Mouse (Mus musculus) hindbrain, embryonic 15.5 days (tissue): ENCODE measurements around the gene Hist1h1d. TPM values are rescaled to one million over a fixed set of nuclear protein-coding genes. Genes with fewer than 3 reads are reported as not detected.
"Not testable (repeated sequence)": the region's sequence is repeated elsewhere in the genome, so short reads cannot be mapped to it uniquely, and the experiment has no call there.

Source experiments
- ATAC-seq: fragments of 200-750 bp; cut with Nextera tagmentation; 2 replicates; pipeline ENCODE4 v1.8.0; 2017; ENCODE audit warnings: low read depth, moderate number of reproducible peaks, moderate TSS enrichment; ENCODE audit not compliant: low FRiP score
- H3K27ac ChIP-seq: fragments of 300-500 bp; sonication (generic); replicated peaks from 2 replicates; pipeline ENCODE4 v1.5.1; 2015; ENCODE audit warnings: mild to moderate bottlenecking, inconsistent platforms
- H3K27me3 ChIP-seq: fragments of 300-500 bp; sonication (generic); 2 replicates; pipeline ENCODE4 v1.6.1; 2015; ENCODE audit warnings: control low read depth, inconsistent platforms
- H3K36me3 ChIP-seq: fragments of 300-500 bp; sonication (generic); 2 replicates; pipeline ENCODE4 v1.6.1; 2015; ENCODE audit warnings: control low read depth, inconsistent platforms
- H3K4me1 ChIP-seq: fragments of 300-500 bp; sonication (generic); replicated peaks from 2 replicates; pipeline ENCODE4 v1.6.1; 2015; ENCODE audit warnings: control low read depth, inconsistent platforms
- H3K4me2 ChIP-seq: fragments of 300-500 bp; sonication (generic); 2 replicates; pipeline ENCODE4 v1.6.1; 2015; ENCODE audit warnings: moderate library complexity, mild to moderate bottlenecking, inconsistent platforms
- H3K4me3 ChIP-seq: fragments of 300-500 bp; sonication (generic); 2 replicates; pipeline ENCODE4 v1.5.1; 2015; ENCODE audit warnings: mild to moderate bottlenecking, inconsistent platforms
- H3K9ac ChIP-seq: fragments of 300-500 bp; sonication (generic); 2 replicates; pipeline ENCODE4 v1.6.1; 2015; ENCODE audit warnings: inconsistent platforms
- H3K9me3 ChIP-seq: fragments of 300-500 bp; sonication (generic); 2 replicates; pipeline ENCODE4 v1.6.1; 2016; ENCODE audit warnings: control low read depth, inconsistent platforms
- WGBS: fragments of 180-500 bp; shearing (Covaris S2); methylation state at CpG from one replicate; pipeline ENCODE4 v1.1.7; 2015; 5-methylcytosine and 5-hydroxymethylcytosine counted together
- polyA plus RNA-seq: library from polyadenylated mRNA; unstranded; fragments of >200 nt; fragmentation: Nextera tagmentation; extraction: Ambion mirVana; gene quantifications from 2 replicates; pipeline ENCODE4 v1.2.1, GENCODE M21; 2015

Hist1h1d gene
- polyA plus RNA-seq, 1 experiment from 2014 or later, result 0.10 TPM

- Histone ChIP-seq H3K27me3 (no peaks in the 10 kb centered on the region), H3K4me1 (peaks cover 38% of the 10 kb centered on the region), H3K9me3 (no peaks in the 10 kb centered on the region), H3K27ac (peak overlapping the region; percentile 90), H3K4me2 (peak overlapping the region; percentile 100), H3K9ac (peak overlapping the region; percentile 63), H3K4me3 (peak overlapping the region; percentile 53), H3K36me3 (no peaks in the 10 kb centered on the region)
- peak; percentile 79 for ATAC-seq
- under 1% methylated on average over 53 of the region's 54 CpGs for WGBS
These were observed 2.1 kb downstream of the Hist1h1d start for GRCm38 (mm10) chr13:23554925-23555838.

- Histone ChIP-seq H3K4me1 (peaks cover 36% of the 10 kb centered on the region), H3K4me3 (peak overlapping the region; percentile 53), H3K9me3 (no peaks in the 10 kb centered on the region), H3K27me3 (no peaks in the 10 kb centered on the region), H3K36me3 (no peaks in the 10 kb centered on the region), H3K9ac (peak overlapping the region; percentile 63), H3K4me2 (peak overlapping the region; percentile 100), H3K27ac (peak overlapping the region; percentile 90)
- ATAC-seq, result peak; percentile 88
- WGBS, result 0% methylated on average over 18 of the region's 18 CpGs
These were observed 2.9 kb downstream of the Hist1h1d start for GRCm38 (mm10) chr13:23555839-23556416.

GRCm38 (mm10) chr13:23556906-23557305 is 3.8 kb downstream of the Hist1h1d start:
- 0 out of 2 replicates have a peak overlapping the region, but pooled peaks have one; percentile 100 for H3K4me2 ChIP-seq
- no peak overlapping the region for H3K4me3 ChIP-seq
- H3K36me3 ChIP-seq, result no peaks in the 10 kb centered on the region
- H3K9me3 ChIP-seq, result no peaks in the 10 kb centered on the region
- no peak overlapping the region for H3K9ac ChIP-seq
- H3K27ac ChIP-seq, result 0 out of 2 replicates have a peak overlapping the region, but pooled peaks have one; percentile 11
- WGBS, result 75% methylated on average over 3 of the region's 3 CpGs
- no peaks in the 10 kb centered on the region for H3K27me3 ChIP-seq
- H3K4me1 ChIP-seq, result peaks cover 32% of the 10 kb centered on the region
- ATAC-seq, result no peak

- H3K27ac ChIP-seq, ATAC-seq, H3K36me3 ChIP-seq, H3K9me3 ChIP-seq, H3K9ac ChIP-seq, H3K4me3 ChIP-seq, H3K27me3 ChIP-seq: not testable (repeated sequence)
- H3K4me1 ChIP-seq, result peaks cover 17% of the 10 kb centered on the region
- H3K4me2 ChIP-seq, result 0 out of 2 replicates have a peak overlapping the region, but pooled peaks have one; percentile 4
- 24% methylated on average over 2 of the region's 2 CpGs for WGBS
These were observed 7.6 kb downstream of the Hist1h1d start for GRCm38 (mm10) chr13:23560699-23561098.

GRCm38 (mm10) chr13:23561531-23561882 is 8.4 kb downstream of the Hist1h1d start:
- WGBS, result 0% methylated on average over 2 of the region's 5 CpGs
- H3K4me3 ChIP-seq, result peak overlapping the region; percentile 49
- peak overlapping the region; percentile 97 for H3K27ac ChIP-seq
- H3K4me2 ChIP-seq, result peak overlapping the region; percentile 78
- peak overlapping the region; percentile 58; the same call in 1 of the 2 replicates for H3K9ac ChIP-seq
- ATAC-seq, H3K9me3 ChIP-seq, H3K36me3 ChIP-seq, H3K27me3 ChIP-seq: not testable (repeated sequence)
- peaks cover 11% of the 10 kb centered on the region for H3K4me1 ChIP-seq

- H3K27me3 ChIP-seq, H3K9me3 ChIP-seq, H3K4me1 ChIP-seq, H3K36me3 ChIP-seq: not testable (repeated sequence)
- ATAC-seq, result peak; percentile 97
- WGBS, result under 1% methylated on average over 53 of the region's 67 CpGs
- H3K4me2 ChIP-seq, result peak within 1 kb of the TSS; percentile 78
- H3K27ac ChIP-seq, result peak within 1 kb of the TSS; percentile 97
- H3K9ac ChIP-seq, result peak within 1 kb of the TSS; percentile 58
- peak within 1 kb of the TSS; percentile 49 for H3K4me3 ChIP-seq
These were observed 9.0 kb downstream of the Hist1h1d start, which contains the start of gene Hist1h3e for GRCm38 (mm10) chr13:23561883-23562659. TSS of gene Hist1h3e (minus strand) at chr13:23562369.

- ATAC-seq, result peak; percentile 68
These were observed 9.8 kb downstream of the Hist1h1d start for GRCm38 (mm10) chr13:23562699-23563462.

GRCm38 (mm10) chr13:23564482-23564881 is 11.4 kb downstream of the Hist1h1d start:
- WGBS, result 84% methylated on average over 2 of the region's 2 CpGs
- Histone ChIP-seq H3K36me3 (no peaks in the 10 kb centered on the region), H3K4me1 (peaks cover 8% of the 10 kb centered on the region), H3K4me3 (no peak overlapping the region), H3K4me2 (no peak overlapping the region), H3K9me3 (no peaks in the 10 kb centered on the region), H3K9ac (no peak overlapping the region), H3K27me3 (no peaks in the 10 kb centered on the region), H3K27ac (no peak overlapping the region)
- ATAC-seq, result no peak

More at GRCm38 (mm10) chr13:23562699-23563462, 9.8 kb downstream of the Hist1h1d start:
- H3K9ac ChIP-seq, result peak overlapping the region; percentile 58
- H3K4me2 ChIP-seq, result peak overlapping the region; percentile 78
- H3K36me3 ChIP-seq, result no peaks in the 10 kb centered on the region
- H3K27ac ChIP-seq, result peak overlapping the region; percentile 97
- peaks cover 7% of the 10 kb centered on the region for H3K4me1 ChIP-seq
- H3K27me3 ChIP-seq, result no peaks in the 10 kb centered on the region
- H3K9me3 ChIP-seq, result no peaks in the 10 kb centered on the region
- 3% methylated on average over 18 of the region's 18 CpGs for WGBS
- peak overlapping the region; percentile 49 for H3K4me3 ChIP-seq

GRCm38 (mm10) chr13:23570261-23571021 is 17.4 kb downstream of the Hist1h1d start:
- peak overlapping the region; percentile 44 for H3K4me3 ChIP-seq
- not testable (repeated sequence) for H3K9me3 ChIP-seq, H3K27me3 ChIP-seq, H3K36me3 ChIP-seq, ATAC-seq
- H3K27ac ChIP-seq, result peak overlapping the region; percentile 96
- peak overlapping the region; percentile 49 for H3K9ac ChIP-seq
- H3K4me2 ChIP-seq, result peak overlapping the region; percentile 58
- 1% methylated on average over 28 of the region's 41 CpGs for WGBS
- H3K4me1 ChIP-seq, result peaks cover 30% of the 10 kb centered on the region

- Histone ChIP-seq H3K36me3 (no peaks in the 10 kb centered on the region), H3K4me2 (peak within 1 kb of the TSS; percentile 58), H3K4me3 (peak within 1 kb of the TSS; percentile 44), H3K9ac (peak within 1 kb of the TSS; percentile 50), H3K27ac (peak within 1 kb of the TSS; percentile 96), H3K9me3 (no peaks in the 10 kb centered on the region), H3K27me3 (no peaks in the 10 kb centered on the region), H3K4me1 (peaks cover 32% of the 10 kb centered on the region)
- ATAC-seq, result peak; percentile 96
- WGBS, result 0% methylated on average over 18 of the region's 18 CpGs
These were observed 18.0 kb downstream of the Hist1h1d start, which contains the start of the genes Hist1h2ae and Hist1h2bg for GRCm38 (mm10) chr13:23571022-23571503. TSS of gene Hist1h2ae (minus strand) at chr13:23571220. TSS of gene Hist1h2bg (plus strand) at chr13:23571396.
